Mouse (Mus musculus) limb, embryonic 13.5 days (tissue): ENCODE data around the gene Ap3b1. TPM values are rescaled to one million over a fixed set of nuclear protein-coding genes. Genes with fewer than 3 reads are reported as not detected.
"Not testable (repeated sequence)": the region's sequence is repeated elsewhere in the genome, so short reads cannot be mapped to it uniquely, and the experiment has no call there.

Source experiments
- ATAC-seq: fragments of 200-750 bp; cut with Nextera tagmentation; 2 replicates; pipeline ENCODE4 v1.8.0; 2017; ENCODE audit warnings: low read depth, moderate number of reproducible peaks, moderate TSS enrichment; ENCODE audit not compliant: low FRiP score
- H3K27ac ChIP-seq: fragments of 300-500 bp; sonication (generic); 2 replicates; pipeline ENCODE4 v1.5.1; 2015; ENCODE audit warnings: inconsistent platforms, mild to moderate bottlenecking, moderate library complexity
- H3K27me3 ChIP-seq: fragments of 300-500 bp; sonication (generic); 2 replicates; pipeline ENCODE4 v1.6.1; 2015; ENCODE audit warnings: mild to moderate bottlenecking, inconsistent platforms
- H3K36me3 ChIP-seq: fragments of 300-500 bp; sonication (generic); 2 replicates; pipeline ENCODE4 v1.6.1; 2015; ENCODE audit warnings: inconsistent platforms, mild to moderate bottlenecking, moderate library complexity
- H3K4me1 ChIP-seq: fragments of 300-500 bp; sonication (generic); 2 replicates; pipeline ENCODE4 v1.6.1; 2015; ENCODE audit warnings: inconsistent platforms
- H3K4me2 ChIP-seq: fragments of 300-500 bp; sonication (generic); replicated peaks from 2 replicates; pipeline ENCODE4 v1.6.1; 2015; ENCODE audit warnings: inconsistent platforms, mild to moderate bottlenecking, moderate library complexity
- H3K4me3 ChIP-seq: fragments of 300-500 bp; sonication (generic); 2 replicates; pipeline ENCODE4 v1.5.1; 2015; ENCODE audit warnings: moderate library complexity, mild to moderate bottlenecking, inconsistent platforms
- H3K9ac ChIP-seq: fragments of 300-500 bp; sonication (generic); 2 replicates; pipeline ENCODE4 v1.6.1; 2015; ENCODE audit warnings: mild to moderate bottlenecking, inconsistent platforms
- H3K9me3 ChIP-seq: fragments of 300-500 bp; sonication (generic); 2 replicates; pipeline ENCODE4 v1.6.1; 2016; ENCODE audit warnings: inconsistent platforms
- WGBS: fragments of 180-500 bp; shearing (Covaris S2); methylation state at CpG from one replicate; pipeline ENCODE4 v1.1.7; 2015; 5-methylcytosine and 5-hydroxymethylcytosine counted together
- polyA plus RNA-seq: library from polyadenylated mRNA; unstranded; fragments of >200 nt; fragmentation: Nextera tagmentation; extraction: Ambion mirVana; gene quantifications from 2 replicates; pipeline ENCODE4 v1.2.1, GENCODE M21; 2015

Gene Ap3b1
- polyA plus RNA-seq, result 44.9 and 46.0 TPM in 2 replicates

DNA sequence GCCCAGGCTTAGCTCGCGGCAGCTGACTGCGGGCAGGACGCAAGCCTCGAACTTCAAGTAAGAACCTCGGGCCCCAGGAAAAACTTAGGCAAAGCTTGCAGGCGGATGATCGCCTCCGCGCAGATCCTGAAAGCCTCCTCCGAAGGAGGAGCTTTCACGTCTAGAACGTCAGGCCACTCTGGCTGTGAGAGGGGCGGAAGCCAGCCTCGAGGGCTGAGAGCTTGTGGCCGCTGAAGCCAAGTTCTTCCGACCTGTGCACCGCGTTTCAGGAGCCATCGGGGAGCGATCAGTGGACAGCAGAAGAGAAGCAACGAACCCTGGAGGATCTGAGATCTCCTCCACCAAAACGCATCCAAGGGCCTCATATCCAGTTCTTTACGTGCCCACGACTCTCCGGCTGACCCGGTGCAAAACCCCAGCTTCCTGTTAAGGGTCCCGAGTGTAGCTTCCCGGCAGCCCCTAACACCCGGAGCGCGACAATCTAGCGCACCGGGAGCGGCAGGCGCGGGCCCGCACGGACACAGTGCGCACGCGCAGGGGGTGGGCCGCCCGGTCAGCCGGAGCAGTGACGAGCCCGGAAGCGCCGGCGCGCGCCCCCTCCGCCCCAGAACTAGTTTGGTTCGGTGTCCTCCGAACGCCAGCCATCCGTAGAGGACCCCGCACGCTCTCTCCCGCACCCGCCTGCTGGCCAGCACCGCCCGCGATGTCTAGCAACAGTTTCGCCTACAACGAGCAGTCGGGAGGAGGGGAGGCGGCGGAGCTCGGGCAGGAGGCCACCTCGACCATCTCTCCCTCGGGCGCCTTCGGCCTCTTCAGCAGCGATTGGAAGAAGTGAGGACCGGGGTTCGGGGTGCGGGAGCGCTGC, at the start of gene Ap3b1:
TSS of gene Ap3b1 (plus strand) at position 560 of the 865 bp plus-strand sequence.
- Histone ChIP-seq H3K4me1 (peaks cover 14% of the 10 kb centered on the region), H3K4me3 (peak within 1 kb of the TSS; percentile 84), H3K27me3 (no peaks in the 10 kb centered on the region), H3K9me3 (0 out of 2 replicates have a peak, but pooled peaks cover 6% of the 10 kb centered on the region), H3K27ac (peak within 1 kb of the TSS; percentile 92), H3K9ac (peak within 1 kb of the TSS; percentile 85), H3K36me3 (no peaks in the 10 kb centered on the region), H3K4me2 (peak within 1 kb of the TSS; percentile 85)
- ATAC-seq, result peak; percentile 94
- WGBS, result under 1% methylated on average over 74 of the region's 79 CpGs

DNA sequence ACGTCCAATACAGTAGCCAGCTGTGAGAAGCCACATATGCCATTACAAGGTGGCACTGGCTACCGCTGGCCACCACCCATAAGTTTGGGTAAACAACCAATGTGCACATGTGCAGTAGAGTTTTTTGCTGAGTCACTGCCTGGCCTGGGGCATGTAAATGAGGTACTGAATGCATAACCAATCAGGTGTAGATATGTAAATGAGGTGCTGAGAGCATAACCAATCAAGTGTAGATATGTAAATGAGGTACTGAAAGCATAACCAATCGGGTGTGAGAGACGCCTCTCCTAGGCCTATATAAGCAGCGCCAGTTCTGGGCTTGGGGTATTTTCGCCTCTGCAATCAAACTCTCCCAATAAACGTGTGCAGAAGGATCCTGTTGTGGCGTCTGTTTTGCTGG, 45.9 kb upstream of the Ap3b1 start:
- not testable (repeated sequence) for H3K9me3 ChIP-seq, H3K4me3 ChIP-seq, H3K9ac ChIP-seq, H3K36me3 ChIP-seq, H3K4me1 ChIP-seq, H3K27ac ChIP-seq, H3K27me3 ChIP-seq, ATAC-seq, H3K4me2 ChIP-seq
- WGBS, result 88% methylated on average over 8 of the region's 8 CpGs

DNA sequence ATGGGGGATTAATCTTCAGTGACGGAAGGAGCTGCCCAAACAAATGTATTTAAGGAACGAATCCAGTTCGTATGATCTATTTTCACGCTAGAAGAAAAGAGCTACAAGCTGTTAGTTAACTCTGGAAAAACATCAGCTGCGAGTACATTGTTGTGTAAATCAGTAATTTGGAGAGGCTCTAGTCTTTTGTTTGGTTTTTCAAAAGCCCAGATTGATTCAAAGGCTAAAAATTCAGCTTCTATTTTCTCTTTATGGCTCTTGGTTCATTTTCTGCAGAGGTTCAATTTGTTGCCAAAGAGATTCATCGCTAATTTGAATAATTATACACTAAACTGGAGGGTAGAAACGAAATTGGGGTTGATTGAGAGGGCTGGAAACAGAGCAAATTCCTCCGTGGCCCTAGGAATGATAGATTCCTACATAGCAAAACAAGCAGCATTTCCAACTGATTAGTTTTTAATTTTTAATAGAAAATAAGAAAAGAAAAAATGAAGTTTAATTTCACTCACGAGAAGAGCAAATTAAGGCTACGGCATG, 41.7 kb upstream of the Ap3b1 start:
- WGBS, result 85% methylated on average over 10 of the region's 10 CpGs

DNA sequence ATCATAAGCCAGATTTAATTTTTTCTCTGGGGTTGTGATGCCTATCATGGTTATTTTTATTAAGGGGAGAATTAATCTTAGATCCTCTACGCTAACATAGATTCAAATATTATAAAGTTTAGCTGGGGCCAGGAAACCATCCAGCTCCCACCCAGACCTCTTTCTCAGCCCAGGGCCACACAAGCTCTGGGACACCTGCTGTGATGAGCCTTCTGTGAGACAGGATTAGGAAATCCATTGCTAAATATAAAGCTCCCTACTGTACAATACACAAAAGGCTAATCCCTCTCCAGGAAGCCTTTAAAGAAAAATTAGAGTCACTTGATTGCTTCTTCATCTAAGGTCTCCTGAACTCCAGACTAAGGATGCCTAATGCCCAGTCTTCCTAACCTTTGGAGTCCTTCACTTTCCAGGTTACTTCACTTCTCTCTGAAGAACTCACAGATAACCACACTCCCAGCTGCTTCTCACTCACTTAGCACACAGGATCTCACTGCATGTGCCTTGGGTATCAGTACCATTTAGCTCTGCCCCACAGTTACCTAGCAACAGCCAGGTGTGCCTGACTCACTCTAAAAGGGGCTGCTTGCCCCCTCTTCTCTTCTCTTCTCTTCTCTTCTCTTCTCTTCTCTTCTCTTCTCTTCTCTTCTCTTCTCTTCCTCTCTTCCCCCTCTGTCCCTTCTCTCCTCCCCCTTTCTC, 37.5 kb upstream of the Ap3b1 start:
- H3K4me3 ChIP-seq, result no peak overlapping the region
- no peak overlapping the region for H3K4me2 ChIP-seq
- 84% methylated on average over 1 of the region's 1 CpGs for WGBS
- H3K27ac ChIP-seq, result no peak overlapping the region
- H3K9ac ChIP-seq, result no peak overlapping the region
- H3K27me3 ChIP-seq, result no peaks in the 10 kb centered on the region
- H3K4me1 ChIP-seq, result no peaks in the 10 kb centered on the region
- H3K9me3 ChIP-seq, result peaks cover 6% of the 10 kb centered on the region
- no peaks in the 10 kb centered on the region for H3K36me3 ChIP-seq
- no peak for ATAC-seq

More for the DNA sequence above, 41.7 kb upstream of the Ap3b1 start:
- no peaks in the 10 kb centered on the region for H3K36me3 ChIP-seq
- no peak overlapping the region for H3K9ac ChIP-seq
- no peak overlapping the region for H3K4me2 ChIP-seq
- H3K9me3 ChIP-seq, result no peaks in the 10 kb centered on the region; the same call in 1 of the 2 replicates
- H3K27ac ChIP-seq, result no peak overlapping the region
- H3K27me3 ChIP-seq, result no peaks in the 10 kb centered on the region
- no peak overlapping the region for H3K4me3 ChIP-seq
- ATAC-seq, result no peak
- no peaks in the 10 kb centered on the region for H3K4me1 ChIP-seq

DNA sequence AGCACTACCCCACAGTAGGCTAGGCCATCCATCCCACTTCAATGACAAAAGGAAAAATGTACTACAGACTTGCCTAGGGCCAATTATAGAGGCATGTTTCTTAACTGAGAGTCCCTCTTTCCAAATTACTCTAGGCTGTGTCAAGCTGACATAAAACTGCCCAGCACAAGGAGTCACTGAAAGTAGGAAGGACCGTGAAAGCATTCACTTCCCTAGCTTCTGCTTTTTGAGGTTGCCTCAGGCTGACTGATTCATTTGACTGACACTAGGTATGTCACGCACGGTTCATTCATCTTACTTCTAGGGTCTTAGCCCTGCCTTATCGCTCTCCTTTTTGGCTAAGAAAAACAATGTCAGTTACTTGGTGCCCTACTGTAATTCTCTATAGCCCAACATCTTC, 36.3 kb upstream of the Ap3b1 start:
- Histone ChIP-seq H3K9ac (no peak overlapping the region), H3K4me3 (no peak overlapping the region), H3K9me3 (peaks cover 6% of the 10 kb centered on the region), H3K27me3 (no peaks in the 10 kb centered on the region), H3K27ac (no peak overlapping the region), H3K4me1 (no peaks in the 10 kb centered on the region), H3K36me3 (no peaks in the 10 kb centered on the region), H3K4me2 (no peak overlapping the region)
- 83% methylated on average over 4 of the region's 4 CpGs for WGBS
- no peak for ATAC-seq

DNA sequence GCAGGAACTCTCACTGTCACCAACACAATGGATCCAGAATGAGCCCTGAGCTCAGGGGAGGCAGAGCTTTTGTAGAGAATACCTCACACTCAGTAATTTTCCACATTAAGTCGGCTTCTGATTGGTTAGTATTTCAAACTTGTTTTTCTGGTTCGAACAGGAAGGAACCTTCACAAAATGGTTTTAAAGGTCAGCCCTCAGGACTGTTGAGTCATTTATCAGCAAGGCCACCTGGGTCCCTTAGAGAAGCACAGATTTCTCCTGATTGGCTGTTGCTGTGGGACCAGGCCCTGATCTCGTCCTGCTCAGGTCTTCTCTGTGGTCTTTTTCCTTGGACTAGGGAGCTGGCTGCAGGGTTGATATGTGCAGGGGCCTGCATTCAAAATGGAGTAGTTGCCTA, 30.7 kb upstream of the Ap3b1 start:
- peaks cover 6% of the 10 kb centered on the region for H3K9me3 ChIP-seq
- ATAC-seq, result no peak
- 61% methylated on average over 3 of the region's 3 CpGs for WGBS
- no peaks in the 10 kb centered on the region for H3K36me3 ChIP-seq
- H3K4me1 ChIP-seq, result no peaks in the 10 kb centered on the region
- no peak overlapping the region for H3K4me3 ChIP-seq
- no peaks in the 10 kb centered on the region for H3K27me3 ChIP-seq
- no peak overlapping the region for H3K4me2 ChIP-seq
- no peak overlapping the region for H3K27ac ChIP-seq
- H3K9ac ChIP-seq, result no peak overlapping the region

DNA sequence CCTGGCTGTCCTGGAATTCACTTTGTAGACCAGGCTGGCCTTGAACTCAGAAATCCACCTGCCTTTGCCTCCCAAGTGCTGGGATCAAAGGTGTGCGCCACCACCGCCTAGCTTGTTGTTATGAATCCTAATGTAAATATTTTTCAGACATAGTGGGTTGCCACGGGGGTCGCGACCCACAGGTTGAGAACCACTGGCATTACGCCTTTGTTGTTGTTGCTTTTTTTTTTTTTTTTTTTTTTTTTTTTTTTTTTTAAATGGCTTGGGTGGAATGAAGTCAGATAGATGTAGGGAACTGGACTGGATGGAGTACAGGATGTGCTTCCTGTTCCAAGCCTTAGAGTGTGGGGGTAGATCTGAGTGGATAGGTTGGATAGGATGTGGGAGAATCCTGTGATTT, 29.8 kb upstream of the Ap3b1 start:
- H3K9ac ChIP-seq, ATAC-seq, H3K4me3 ChIP-seq, H3K36me3 ChIP-seq, H3K9me3 ChIP-seq, H3K4me2 ChIP-seq, H3K27me3 ChIP-seq, H3K27ac ChIP-seq, H3K4me1 ChIP-seq: not testable (repeated sequence)
- WGBS, result 90% methylated on average over 6 of the region's 6 CpGs

DNA sequence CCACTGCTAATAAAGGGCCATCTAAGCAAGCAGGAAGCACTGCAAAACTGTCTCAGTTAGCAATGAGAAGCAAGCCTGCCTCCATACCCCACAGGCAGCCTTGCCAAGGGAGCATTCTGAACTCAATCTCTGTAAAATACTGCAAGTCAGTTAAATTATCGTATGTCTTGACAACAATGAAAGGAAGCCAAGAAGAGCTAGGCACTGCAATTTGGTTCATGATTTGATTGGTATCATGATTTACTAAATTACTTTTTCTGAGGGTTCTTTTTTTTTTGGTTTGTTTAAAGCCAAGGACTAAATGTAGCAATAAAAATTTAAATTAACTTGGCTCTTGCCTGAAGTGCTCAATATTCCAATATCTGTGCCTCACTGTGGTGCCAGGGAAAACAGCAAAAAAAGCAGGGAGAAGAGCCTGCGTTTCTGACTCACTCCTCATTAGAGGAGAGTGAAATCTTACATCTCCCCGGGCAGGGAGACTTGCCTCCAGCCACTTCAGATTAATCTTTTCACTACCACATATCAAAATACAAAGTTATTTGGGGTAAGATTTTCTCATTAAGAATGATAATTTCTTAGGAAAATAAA, 28.3 kb upstream of the Ap3b1 start:
- Histone ChIP-seq H3K4me2 (no peak overlapping the region), H3K9me3 (no peaks in the 10 kb centered on the region), H3K9ac (no peak overlapping the region), H3K27me3 (no peaks in the 10 kb centered on the region), H3K4me1 (no peaks in the 10 kb centered on the region), H3K27ac (no peak overlapping the region), H3K4me3 (no peak overlapping the region), H3K36me3 (no peaks in the 10 kb centered on the region)
- no peak for ATAC-seq
- 68% methylated on average over 3 of the region's 3 CpGs for WGBS

DNA sequence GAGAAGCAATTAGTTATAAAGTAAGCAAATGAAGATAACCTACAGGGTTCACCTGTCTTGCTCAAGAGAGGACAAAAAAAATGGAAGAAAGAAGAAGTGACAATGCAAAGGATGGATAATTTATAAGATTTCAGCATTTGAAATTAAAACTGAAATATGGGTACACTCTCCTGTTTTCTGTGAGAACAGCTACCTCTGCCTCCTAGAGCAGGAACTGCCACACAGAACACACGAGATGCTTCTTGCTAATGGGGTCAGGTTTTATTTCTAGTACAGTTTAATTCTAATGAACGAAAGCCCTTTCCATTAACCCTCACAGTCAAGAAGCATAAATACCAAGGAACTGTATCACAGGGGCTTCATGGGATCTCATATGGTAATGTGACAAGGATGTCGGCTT, 20.4 kb upstream of the Ap3b1 start:
- no peak for ATAC-seq

DNA sequence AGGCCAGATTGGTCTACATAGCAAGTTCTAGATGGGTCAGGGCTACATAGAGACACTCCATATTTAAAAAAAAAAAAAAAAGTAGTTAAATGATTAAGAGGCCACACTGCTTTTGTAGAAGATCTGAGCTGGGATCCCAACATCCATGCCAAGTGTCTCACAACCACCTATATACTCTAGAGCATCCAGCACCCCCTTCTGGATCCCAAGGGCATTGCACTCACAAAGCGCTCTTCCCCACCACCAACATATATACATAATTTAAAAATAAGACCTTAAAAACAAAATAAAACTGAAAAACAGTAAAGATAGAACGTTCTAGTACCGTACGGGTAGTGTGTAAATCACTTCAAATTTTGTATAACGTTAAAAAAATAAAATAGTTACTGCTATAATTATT, 15.6 kb upstream of the Ap3b1 start:
- Histone ChIP-seq H3K4me2 (no peak overlapping the region), H3K9ac (no peak overlapping the region)
- WGBS, result 89% methylated on average over 5 of the region's 5 CpGs

More for the DNA sequence above, 20.4 kb upstream of the Ap3b1 start:
- 81% methylated on average over 3 of the region's 3 CpGs for WGBS
- Histone ChIP-seq H3K9ac (no peak overlapping the region), H3K27me3 (no peaks in the 10 kb centered on the region), H3K4me3 (no peak overlapping the region), H3K9me3 (no peaks in the 10 kb centered on the region), H3K4me1 (no peaks in the 10 kb centered on the region), H3K4me2 (no peak overlapping the region), H3K27ac (no peak overlapping the region), H3K36me3 (no peaks in the 10 kb centered on the region)

DNA sequence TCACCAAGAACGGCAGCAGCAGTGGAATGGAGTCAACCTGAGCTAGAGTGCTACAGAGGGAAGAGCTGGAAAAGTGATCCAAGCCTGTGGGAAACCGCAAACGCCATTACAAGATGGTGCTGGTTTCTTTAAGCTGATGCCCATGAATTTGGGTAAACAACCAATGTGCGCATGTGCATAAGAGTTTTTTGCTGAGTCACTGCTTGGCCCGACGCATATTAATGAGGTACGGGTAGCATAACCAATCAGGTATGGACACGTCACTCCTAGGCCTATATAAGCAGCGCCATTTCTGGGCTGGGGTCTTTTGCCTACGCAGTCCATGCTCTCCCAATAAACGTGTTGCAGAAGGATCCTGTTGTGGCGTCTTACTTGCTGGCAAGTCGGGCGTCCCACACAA, 14.2 kb upstream of the Ap3b1 start:
- H3K4me2 ChIP-seq, H3K9ac ChIP-seq, H3K27ac ChIP-seq, H3K36me3 ChIP-seq, H3K4me1 ChIP-seq, H3K4me3 ChIP-seq, H3K9me3 ChIP-seq, H3K27me3 ChIP-seq, ATAC-seq: not testable (repeated sequence)
- 96% methylated on average over 14 of the region's 14 CpGs for WGBS

More for the DNA sequence above, 15.6 kb upstream of the Ap3b1 start:
- Histone ChIP-seq H3K4me3 (no peak overlapping the region), H3K27ac (no peak overlapping the region), H3K4me1 (no peaks in the 10 kb centered on the region), H3K9me3 (no peaks in the 10 kb centered on the region), H3K36me3 (no peaks in the 10 kb centered on the region), H3K27me3 (no peaks in the 10 kb centered on the region)
- ATAC-seq, result no peak

DNA sequence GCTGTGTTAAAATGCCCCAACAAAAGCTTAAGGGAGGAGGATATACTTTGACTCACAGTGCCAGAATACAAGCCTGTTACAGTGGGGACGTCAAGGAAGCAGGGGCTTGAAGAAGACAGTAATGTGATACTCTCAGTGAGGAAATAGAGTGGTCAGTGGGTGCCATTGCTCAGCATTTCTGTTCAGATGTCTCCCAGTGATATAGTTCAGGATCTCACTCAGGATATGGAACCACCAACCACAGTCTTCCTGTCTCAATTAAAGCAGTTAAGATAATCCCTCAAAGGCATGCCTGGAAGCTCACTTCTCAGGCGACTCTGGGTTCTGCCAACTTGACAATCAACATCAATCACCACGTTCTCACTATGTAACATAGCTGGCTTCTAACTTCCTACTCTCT, 4.2 kb upstream of the Ap3b1 start:
- H3K9me3 ChIP-seq, result 0 out of 2 replicates have a peak, but pooled peaks cover 6% of the 10 kb centered on the region
- H3K4me3 ChIP-seq, result no peak overlapping the region
- no peak overlapping the region for H3K27ac ChIP-seq
- H3K27me3 ChIP-seq, result no peaks in the 10 kb centered on the region
- no peak overlapping the region for H3K9ac ChIP-seq
- H3K4me2 ChIP-seq, result no peak overlapping the region
- ATAC-seq, result no peak
- no peaks in the 10 kb centered on the region for H3K36me3 ChIP-seq
- H3K4me1 ChIP-seq, result peaks cover 10% of the 10 kb centered on the region
- 53% methylated on average over 3 of the region's 3 CpGs for WGBS
